Mouse (Mus musculus) megakaryocyte progenitor cell, adult 5-6 weeks (primary cell): Measurements from ENCODE around the gene Gm11437. TPM values are rescaled to one million over a fixed set of nuclear protein-coding genes. Genes with fewer than 3 reads are reported as not detected.

ENCODE experiments used
- ATAC-seq: replicated peaks from 2 replicates; pipeline ENCODE4 v1.8.0; 2016; ENCODE audit warnings: mild to moderate bottlenecking, moderate TSS enrichment, inconsistent platforms; ENCODE audit not compliant: poor library complexity
- total RNA-seq, 2 experiments: library from RNA; stranded (forward) in 1 of 2; stranded (reverse) in 1 of 2; fragments of 157-497, 149-512 nt in 1 of 2; fragments of 200-1000 nt in 1 of 2; gene quantifications; 2 replicates each; pipeline versions ENCODE4 v1.2.3 to v1.2.4; 2015 to 2017

The Gm11437 gene
- total RNA-seq, 2 experiments from 2014 or later = not detected

DNA sequence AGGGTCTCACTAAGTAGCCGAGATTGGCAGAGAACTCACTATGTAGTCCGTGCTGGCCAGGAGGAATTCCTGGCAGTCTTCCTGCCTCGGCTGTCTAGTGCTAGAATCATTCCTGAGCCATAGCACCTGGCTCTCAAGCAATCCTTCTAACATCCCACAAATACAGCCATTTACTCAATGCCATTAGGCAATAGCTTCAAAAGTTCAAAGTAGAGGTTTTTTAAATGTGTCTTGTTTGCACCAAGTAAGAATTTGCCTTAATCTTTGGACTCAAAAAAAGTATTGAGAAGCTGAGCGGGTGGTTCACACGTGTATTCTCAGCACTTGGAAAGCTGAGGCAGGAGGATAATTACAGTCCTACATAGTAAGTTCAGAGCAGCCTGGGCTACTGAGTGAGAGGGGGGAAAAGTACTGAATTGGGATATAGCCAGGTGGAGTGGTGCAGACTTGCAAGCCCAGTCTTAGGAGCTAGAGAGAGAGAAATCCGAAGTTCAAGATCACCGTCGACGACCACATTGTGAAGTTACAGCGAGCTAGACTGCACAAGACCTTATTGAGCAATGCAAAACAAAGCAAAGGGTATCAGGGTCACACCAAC lies 22.0 kb downstream of the Gm11437 start:
- no peak for ATAC-seq

DNA sequence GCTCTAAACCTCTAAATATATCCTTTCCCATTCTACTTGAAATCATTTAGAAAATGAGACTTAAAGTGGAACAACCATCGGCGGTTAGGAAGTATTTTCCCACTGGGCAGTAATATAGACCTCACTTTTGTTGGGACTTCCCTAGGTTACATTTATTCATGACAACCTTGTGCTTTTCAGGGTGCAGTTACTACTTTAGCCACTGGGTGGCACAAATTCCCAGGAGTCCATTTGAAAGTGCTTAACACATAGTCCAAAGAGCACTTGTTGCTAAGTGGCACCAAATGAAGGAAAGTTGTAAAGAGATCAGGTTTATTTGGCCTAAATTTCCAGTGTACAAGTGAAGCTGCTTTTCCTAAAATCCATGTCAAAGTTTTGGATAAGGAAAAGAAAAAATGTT lies 25.5 kb downstream of the Gm11437 start:
- peak; percentile 73; the same call in 1 of the 2 replicates for ATAC-seq

DNA sequence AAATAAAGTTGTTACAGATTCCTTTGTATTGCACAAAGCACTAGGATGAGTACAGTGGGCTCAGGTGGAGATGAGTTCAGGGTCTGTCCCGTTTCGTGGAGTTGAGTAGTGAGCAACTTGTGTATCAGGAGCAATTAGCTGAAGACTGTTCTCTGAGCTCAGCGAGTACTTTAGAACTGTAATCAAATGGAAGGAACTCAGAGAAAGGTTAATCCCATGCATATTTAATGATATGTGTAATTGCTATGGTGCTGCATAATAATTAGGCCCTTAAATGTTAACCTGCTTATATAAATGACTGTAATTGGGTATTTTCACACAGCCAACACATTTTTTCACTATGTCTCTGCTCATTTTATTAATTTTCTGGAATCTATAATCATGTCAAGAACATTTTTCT lies 30.8 kb downstream of the Gm11437 start:
- no peak for ATAC-seq

DNA sequence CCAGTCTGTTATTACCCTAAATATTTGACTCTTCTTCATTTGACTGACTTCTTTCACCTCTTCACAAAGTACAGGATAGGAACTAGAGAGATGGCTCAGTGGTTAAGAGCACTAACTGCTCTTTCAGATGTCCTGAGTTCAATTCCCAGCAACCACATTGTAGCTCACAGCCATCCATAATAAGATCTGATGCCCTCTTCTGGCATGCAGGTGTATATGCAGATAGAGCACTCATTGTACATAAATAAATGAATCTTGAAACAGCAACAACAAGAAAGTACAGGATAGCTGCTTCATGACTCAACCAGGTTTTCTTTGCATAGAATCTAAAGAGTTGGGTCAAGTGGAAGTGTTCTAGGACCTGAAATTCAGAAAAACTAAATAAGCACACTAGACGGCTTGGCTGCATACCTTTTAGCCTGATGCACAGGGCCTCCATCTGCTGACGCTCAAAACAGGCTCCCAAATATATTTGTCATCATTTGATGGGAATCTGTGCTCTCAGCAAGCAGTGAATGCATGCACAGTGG lies 32.9 kb downstream of the Gm11437 start:
- no peak for ATAC-seq

DNA sequence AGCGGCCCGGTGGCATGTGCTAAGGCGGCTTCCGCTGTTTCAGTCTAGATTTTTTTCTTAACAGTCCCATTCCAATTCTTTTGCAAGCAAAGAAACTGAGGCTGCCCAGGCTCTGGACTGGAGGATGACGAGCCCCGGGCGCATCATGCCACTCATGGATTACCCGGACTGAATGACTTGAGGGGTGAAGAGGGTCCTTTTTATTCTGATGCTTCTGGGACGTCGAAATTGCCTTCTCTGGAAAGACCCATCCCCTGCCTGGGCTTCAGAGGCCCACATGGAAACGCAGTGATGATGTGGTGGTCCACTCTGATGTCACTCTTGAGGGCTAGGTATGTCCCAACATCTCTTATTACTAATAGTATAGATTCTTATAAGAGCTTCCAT lies 37.5 kb downstream of the Gm11437 start:
- no peak for ATAC-seq

DNA sequence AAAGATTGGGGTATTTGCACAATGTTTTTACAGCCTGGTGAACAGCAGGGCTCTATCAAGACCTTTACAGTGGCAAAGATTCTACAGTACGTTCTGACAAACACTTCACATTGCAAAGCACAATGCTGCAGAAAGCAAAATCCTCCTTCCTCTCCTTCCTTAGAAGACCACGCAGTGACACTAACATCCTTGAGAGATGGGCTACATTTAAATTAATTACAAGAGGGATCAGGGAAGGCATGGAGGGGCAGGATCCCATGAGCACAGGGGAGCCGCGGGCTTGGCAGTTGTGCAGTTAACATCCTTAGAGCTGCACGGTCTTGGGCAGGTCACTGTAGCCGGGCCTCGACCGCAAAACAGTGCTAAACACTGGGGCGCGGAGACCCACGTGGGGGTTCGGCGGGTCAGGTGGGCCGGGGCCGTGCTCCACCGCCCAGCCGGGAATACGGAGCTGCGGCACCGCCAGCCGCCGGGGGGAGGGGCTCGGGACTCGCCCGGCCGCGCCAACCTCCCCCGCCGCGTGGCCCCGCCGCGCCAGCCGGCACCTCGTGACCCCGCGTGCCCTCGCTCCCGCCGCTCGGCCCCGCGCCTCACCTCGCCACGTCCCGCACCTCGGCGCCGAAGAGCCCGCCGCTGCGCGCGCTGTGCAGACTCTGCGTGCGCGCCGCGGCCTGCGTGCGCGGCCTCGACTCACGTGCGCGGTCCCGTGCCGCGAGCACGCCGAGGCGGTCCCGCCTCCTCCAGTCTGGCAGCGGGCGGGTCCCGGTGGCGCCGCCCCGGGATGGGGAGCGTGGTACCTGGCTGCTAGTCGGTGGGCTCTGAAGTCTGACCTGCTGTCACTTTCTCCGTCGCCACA lies 38.1 kb downstream of the Gm11437 start, which contains the start of the genes Tada2a and Acaca:
TSS of gene Tada2a (minus strand) at position 658 of the 856 bp plus-strand sequence.
TSS of gene Acaca (plus strand) at position 730 of the 856 bp plus-strand sequence.
- ATAC-seq = peak; percentile 97

DNA sequence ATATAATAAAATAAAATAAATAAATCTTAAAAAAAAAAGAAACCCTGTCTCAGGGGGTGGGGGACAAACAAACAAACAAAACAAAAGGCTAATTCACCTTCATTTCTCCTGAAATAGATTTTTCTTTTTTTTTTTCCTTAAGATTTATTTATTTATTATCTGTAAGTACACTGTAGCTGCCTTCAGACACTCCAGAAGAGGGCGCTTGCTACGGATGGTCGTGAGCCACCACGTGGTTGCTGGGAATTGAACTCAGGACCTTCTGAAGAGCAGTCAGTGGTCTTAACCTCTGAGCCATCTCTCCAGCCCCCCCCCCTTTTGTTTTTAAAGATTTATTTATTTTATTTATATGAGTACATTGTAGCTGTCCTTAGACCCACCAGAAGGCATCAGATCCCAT lies 39.3 kb downstream of the Gm11437 start:
- no peak for ATAC-seq

DNA sequence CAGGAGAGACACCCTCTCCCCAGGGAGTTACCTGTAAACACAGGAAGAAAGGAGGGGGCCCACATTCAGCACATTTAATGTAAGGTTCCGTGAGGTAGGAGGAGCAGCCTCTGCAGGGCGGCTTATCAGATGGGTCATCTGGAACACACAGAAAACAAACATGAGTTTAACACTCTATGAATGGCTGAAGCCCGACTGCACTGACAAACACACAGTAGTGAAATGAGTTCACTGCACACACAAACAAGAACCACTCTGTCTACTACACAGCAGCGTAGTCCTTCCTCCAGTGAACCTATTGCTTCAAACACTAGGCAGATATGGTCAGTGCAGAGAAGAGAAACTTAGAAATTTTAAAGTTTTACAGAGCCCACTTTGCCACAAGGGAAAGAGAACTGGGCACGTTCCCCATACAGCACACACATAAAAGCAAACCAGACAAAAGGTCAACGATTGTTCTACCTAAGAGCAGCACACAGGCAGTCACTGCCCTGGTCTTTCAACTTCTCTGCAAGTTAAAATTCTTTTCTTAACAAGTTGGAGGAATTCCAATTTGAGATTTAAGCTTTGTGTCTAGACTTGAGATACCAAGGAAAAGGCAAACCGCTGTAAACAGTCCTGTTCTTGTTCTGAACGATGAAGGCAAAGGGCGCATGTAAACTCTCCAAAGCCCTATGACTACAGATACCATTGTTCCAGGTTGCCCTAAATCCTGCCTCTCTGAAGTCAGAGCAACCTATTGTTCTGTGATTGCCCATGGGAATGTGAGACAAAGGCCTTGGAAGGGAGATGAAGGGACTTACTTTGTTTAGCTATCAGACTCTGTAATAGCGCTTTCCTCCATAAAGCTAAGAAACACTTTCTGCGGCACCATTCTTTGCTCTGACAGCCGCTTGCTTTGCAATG lies 46.0 kb downstream of the Gm11437 start:
- no peak for ATAC-seq

DNA sequence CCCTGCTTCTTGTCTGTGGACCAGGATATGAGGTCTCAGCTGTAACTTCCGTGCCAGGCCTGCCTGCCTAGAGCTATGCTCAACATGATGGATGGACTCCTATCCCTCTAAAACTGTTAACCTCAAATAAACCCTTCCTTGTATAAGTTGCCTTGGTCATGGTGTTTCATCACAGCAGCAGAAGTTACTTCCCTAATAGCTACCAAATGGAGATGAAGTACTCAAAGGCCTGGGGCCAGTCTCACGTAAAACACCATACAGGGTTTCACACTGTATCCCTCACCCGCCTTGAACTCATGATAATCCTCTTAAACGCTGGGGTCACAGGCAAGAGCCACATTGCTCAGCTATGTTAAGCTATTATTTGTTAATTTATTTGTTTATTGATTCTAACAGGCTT lies 49.8 kb downstream of the Gm11437 start:
- peak; percentile 52; the same call in 1 of the 2 replicates for ATAC-seq

DNA sequence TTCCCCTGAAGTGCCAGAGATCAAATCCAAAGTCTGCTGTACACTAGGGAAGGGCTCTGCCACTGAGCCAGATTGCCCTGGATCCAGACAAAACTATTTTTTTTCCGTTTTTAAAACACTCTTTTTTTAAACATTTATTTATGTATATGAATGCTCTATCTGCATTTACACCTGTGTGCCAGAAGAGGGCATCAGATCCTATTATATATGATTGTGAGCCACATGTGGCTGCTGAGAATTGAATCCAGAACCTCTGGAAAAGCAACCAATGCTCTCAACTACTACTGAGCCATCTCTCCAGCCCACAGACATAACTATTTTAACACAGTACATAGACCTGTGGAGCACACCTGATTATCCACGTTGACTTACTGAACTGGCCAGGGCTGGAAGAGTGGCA lies 51.1 kb downstream of the Gm11437 start:
- 0 out of 2 replicates have a peak, but pooled peaks have one; percentile 17 for ATAC-seq

DNA sequence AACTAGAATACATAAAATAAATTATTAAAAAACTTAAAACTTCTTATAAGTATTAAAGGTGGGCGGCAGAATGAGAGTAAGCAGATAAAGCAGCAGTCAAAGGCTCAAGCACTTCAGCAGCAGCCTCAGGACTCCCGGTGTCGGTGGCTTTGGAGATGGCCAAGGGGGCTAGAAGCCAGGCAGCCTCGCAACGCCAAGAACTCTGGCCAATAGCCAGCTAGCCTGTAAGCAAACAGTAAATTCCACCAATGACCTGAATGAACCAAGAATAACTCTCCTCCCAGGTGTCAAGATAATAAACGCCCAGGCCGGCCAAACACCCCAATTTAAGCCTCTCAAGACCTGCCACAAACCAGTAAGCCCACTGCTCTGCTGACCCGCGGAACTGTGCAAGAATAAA lies 51.6 kb downstream of the Gm11437 start:
- ATAC-seq = no peak

DNA sequence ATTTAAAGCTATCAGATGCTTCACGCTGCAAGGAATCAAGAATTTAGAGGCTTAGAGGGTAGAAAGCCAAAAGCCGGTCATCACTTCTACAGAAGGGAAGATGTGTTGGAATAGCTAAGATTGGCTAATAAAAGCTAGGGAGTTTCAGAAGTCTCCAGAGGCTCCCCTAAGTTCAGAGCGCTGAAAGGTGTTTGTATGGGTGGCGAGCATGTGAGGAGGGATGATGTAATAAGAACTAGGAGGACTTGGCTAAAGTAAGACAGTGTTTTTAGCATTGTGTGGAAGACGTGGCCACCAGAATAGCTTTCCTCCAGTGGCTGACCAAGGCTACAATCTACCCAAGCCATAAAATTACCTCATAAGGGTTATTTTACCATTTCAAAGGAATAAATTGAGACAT lies 53.7 kb downstream of the Gm11437 start:
- no peak for ATAC-seq

DNA sequence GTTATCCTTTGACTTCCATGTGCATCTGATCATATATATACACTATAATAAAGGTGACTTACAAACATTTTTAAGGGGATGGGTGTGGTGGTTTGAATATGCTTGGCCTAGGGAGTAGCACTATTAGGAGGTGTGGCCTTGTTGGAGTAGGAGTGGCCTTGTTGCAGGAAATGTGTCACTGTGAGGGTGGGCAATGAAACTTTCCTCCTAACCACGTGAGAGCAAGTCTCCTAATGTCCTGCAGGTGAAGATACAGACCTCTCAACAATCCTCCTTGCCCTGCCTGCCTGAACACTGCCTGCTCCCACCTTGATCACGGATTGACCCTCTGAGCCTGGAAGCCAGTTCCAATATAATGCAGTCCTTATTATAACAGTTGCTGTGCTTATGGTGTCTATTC lies 60.1 kb downstream of the Gm11437 start:
- no peak for ATAC-seq

DNA sequence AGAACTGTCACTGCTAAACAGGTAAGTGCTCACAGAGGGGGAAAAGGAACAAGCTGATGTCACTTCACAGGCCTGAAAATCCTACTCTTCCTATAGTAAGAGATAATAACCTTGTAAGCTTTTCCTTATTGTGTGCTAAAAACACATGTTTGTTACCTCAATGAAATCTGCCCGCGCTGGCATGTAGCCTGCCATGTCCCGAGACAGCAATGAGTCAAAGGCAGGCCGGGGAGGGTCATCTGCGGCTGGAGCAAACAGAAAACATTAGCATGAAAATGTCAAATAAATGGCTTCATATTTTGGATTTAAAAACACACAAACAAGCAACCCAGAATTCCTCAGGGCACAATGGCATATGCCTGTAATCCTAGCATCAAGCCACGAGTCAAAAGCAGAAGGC lies 63.2 kb downstream of the Gm11437 start:
- ATAC-seq = no peak

DNA sequence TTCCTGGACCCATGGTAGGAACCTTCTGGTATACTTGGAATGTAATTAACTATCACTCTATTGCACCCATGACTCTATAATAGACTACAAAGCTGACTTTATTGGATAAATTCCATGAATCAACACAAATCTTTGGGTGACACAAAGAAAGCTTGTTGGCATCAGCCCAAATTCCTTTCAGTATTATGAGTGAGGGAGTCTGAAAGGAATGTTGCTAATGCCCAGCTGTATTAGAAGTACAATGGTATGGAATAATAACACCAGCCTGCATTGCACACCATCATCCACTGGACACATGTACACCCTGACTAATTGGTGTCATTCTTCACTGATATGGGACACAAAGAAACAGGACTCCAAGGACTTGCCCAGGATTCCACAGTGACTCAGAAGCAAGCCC lies 66.1 kb downstream of the Gm11437 start:
- ATAC-seq = no peak

Other genes starting within 250 kb of the Gm11437 start
- 34.2 TPM in 2 replicates for gene Ddx52, start 225.4 kb downstream of the Gm11437 start, total RNA-seq (2015)
- 65.5 and 67.1 TPM in 2 replicates for gene Ddx52, start 225.4 kb downstream of the Gm11437 start, total RNA-seq (2017)
- 20.4 and 25.3 TPM in 2 replicates for gene Synrg, start 203.0 kb downstream of the Gm11437 start, total RNA-seq (2015)
- gene Synrg, start 203.0 kb downstream of the Gm11437 start, total RNA-seq (2017) = 13.2 and 14.6 TPM in 2 replicates
- gene Dusp14, start 98.2 kb downstream of the Gm11437 start, total RNA-seq (2015) = not detected in 2 replicates
- gene Dusp14, start 98.2 kb downstream of the Gm11437 start, total RNA-seq (2017) = not detected in 2 replicates
- 23.8 and 24.0 TPM in 2 replicates for gene Tada2a, start 37.9 kb downstream of the Gm11437 start, total RNA-seq (2015)
- gene Tada2a, start 37.9 kb downstream of the Gm11437 start, total RNA-seq (2017) = 15.7 and 19.4 TPM in 2 replicates
- 31.0 and 33.0 TPM in 2 replicates for gene Acaca, start 37.8 kb downstream of the Gm11437 start, total RNA-seq (2015)
- 32.8 and 35.5 TPM in 2 replicates for gene Acaca, start 37.8 kb downstream of the Gm11437 start, total RNA-seq (2017)